Mouse (Mus musculus) cerebellum, postnatal 36 days (tissue): ENCODE results near the gene Dnajb14.
"Not testable (repeated sequence)": the region's sequence is repeated elsewhere in the genome, so short reads cannot be mapped to it uniquely, and the experiment has no call there.

Source experiments
- DNase-seq, 2 experiments: peaks; one replicate each; pipeline ENCODE4 v3.0.0; 2021 to 2022; ENCODE audit warnings: mixed read lengths in 2 of 2

Dnajb14 gene

GRCm38 (mm10) chr3:137918932-137919311 lies 51.4 kb downstream of the Dnajb14 start:
- peak in 1 of 2 experiments; percentile 23 for DNase-seq

- no peak for DNase-seq
These were observed 51.9 kb downstream of the Dnajb14 start for GRCm38 (mm10) chr3:137919398-137919797.

- no peak for DNase-seq
These were observed 53.1 kb downstream of the Dnajb14 start for GRCm38 (mm10) chr3:137920594-137920993.

GRCm38 (mm10) chr3:137927010-137927409 lies 59.5 kb downstream of the Dnajb14 start:
- DNase-seq, result no peak

GRCm38 (mm10) chr3:137929940-137930339 lies 62.5 kb downstream of the Dnajb14 start:
- DNase-seq, result no peak

GRCm38 (mm10) chr3:137932748-137933147 lies 65.3 kb downstream of the Dnajb14 start:
- DNase-seq, result no peak

- DNase-seq, result no peak
These were observed 66.5 kb downstream of the Dnajb14 start for GRCm38 (mm10) chr3:137933986-137934385.

GRCm38 (mm10) chr3:137935570-137936525 lies 68.4 kb downstream of the Dnajb14 start:
- no peak for DNase-seq

- DNase-seq, result no peak
These were observed 69.1 kb downstream of the Dnajb14 start for GRCm38 (mm10) chr3:137936541-137936940.

- DNase-seq, result peak; percentile 28 to 37
These were observed 71.1 kb downstream of the Dnajb14 start for GRCm38 (mm10) chr3:137938608-137939007.

GRCm38 (mm10) chr3:137940757-137941156 lies 73.3 kb downstream of the Dnajb14 start:
- DNase-seq, result no peak

- no peak for DNase-seq
These were observed 74.1 kb downstream of the Dnajb14 start for GRCm38 (mm10) chr3:137941555-137941954.

GRCm38 (mm10) chr3:137942098-137942622 lies 74.7 kb downstream of the Dnajb14 start:
- no peak for DNase-seq

- no peak for DNase-seq
These were observed 76.3 kb downstream of the Dnajb14 start for GRCm38 (mm10) chr3:137943737-137944154.

- no peak for DNase-seq
These were observed 79.4 kb downstream of the Dnajb14 start for GRCm38 (mm10) chr3:137946827-137947226.

GRCm38 (mm10) chr3:137947525-137947924 lies 80.0 kb downstream of the Dnajb14 start:
- DNase-seq, result no peak

- DNase-seq, result no peak
These were observed 82.9 kb downstream of the Dnajb14 start for GRCm38 (mm10) chr3:137950191-137950885.

GRCm38 (mm10) chr3:137951302-137951701 lies 83.8 kb downstream of the Dnajb14 start:
- DNase-seq, result not testable (repeated sequence)

GRCm38 (mm10) chr3:137951819-137952218 lies 84.3 kb downstream of the Dnajb14 start:
- DNase-seq, result no peak

GRCm38 (mm10) chr3:137952225-137952913 lies 84.9 kb downstream of the Dnajb14 start:
- no peak for DNase-seq

GRCm38 (mm10) chr3:137952914-137953880 lies 85.7 kb downstream of the Dnajb14 start:
- DNase-seq, result no peak
